Mouse (Mus musculus): ENCODE measurements around the gene Med11. TPM values are rescaled to one million over a fixed set of nuclear protein-coding genes. Genes with fewer than 3 reads are reported as not detected.

Med11 gene
- polyA plus RNA-seq, 1 experiment = 29.6 TPM

DNA sequence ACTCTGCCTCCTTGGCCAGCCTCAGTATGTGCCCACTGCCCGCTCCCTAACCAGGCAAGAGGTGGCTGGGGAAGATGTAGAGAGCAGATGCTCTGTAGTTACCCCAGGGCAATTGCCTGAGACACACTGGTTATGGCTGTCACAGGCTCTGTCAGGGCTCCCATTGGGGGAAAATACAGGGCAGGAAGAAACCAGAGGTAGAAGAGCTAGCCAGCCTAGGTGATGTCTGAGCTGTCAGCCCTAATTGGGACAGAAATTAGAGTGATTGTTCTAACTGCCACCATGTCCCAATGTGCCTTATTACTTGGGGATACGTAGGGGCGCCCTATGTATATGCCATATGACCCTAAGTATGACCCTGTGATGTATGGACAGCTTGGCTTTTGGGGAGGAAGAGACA is 17.8 kb upstream of the Med11 start:
- TF ChIP-seq POLR2AphosphoS2 (IDR thresholded peaks at IDR 0.05; ENCODE audit: insufficient read length, low read depth) = no peak
- TF ChIP-seq E2F4 (IDR thresholded peaks at IDR 0.05; ENCODE audit: insufficient read depth) = no peak
- no peak for TF ChIP-seq POLR2A (IDR thresholded peaks at IDR 0.05; ENCODE audit: insufficient read length, low read depth)
- TF ChIP-seq MAX (IDR thresholded peaks at IDR 0.05; ENCODE audit: low read depth) = no peak
- no peak for TF ChIP-seq MYOD1 (IDR thresholded peaks at IDR 0.05; ENCODE audit: control insufficient read depth in 1 of 3, insufficient read length in 2 of 3, low read depth in 2 of 3)
- TF ChIP-seq MYOG (IDR thresholded peaks at IDR 0.05; ENCODE audit: control insufficient read depth in 1 of 3, insufficient read depth in 1 of 3, insufficient read length in 2 of 3, low read depth in 2 of 3) = no peak
- TF ChIP-seq TCF12 (IDR thresholded peaks at IDR 0.05; ENCODE audit: insufficient read depth, poor library complexity, severe bottlenecking) = no peak
- no peak for TF ChIP-seq TCF3 (IDR thresholded peaks at IDR 0.05; ENCODE audit: insufficient read length, low read depth)
- no peak for TF ChIP-seq REST (IDR thresholded peaks at IDR 0.05; ENCODE audit: insufficient read depth, insufficient read length)
- no peak for TF ChIP-seq SRF (IDR thresholded peaks at IDR 0.05; ENCODE audit: control insufficient read depth, insufficient read length, low read depth)
- no peak for TF ChIP-seq USF1 (IDR thresholded peaks at IDR 0.05; ENCODE audit: low read depth)
- no peak for TF ChIP-seq CEBPB (IDR thresholded peaks at IDR 0.05; ENCODE audit: insufficient read depth, poor library complexity, severe bottlenecking)
- peaks cover 13% of the 10 kb centered on the region for H3K79me2 ChIP-seq (ENCODE audit: control insufficient read depth, insufficient read depth)
- H3K4me3 ChIP-seq = peak overlapping the region; percentile 45
- H3ac ChIP-seq (ENCODE audit: control insufficient read depth, insufficient read length) = no peak overlapping the region
- peak overlapping the region; percentile 78 for H3K4me2 ChIP-seq (ENCODE audit: low read depth)
- H3K36me3 ChIP-seq (ENCODE audit: control insufficient read depth, insufficient read depth) = peaks cover 3% of the 10 kb centered on the region
- H3K27me3 ChIP-seq (ENCODE audit: control insufficient read depth, insufficient read depth, insufficient read length) = no peaks in the 10 kb centered on the region

DNA sequence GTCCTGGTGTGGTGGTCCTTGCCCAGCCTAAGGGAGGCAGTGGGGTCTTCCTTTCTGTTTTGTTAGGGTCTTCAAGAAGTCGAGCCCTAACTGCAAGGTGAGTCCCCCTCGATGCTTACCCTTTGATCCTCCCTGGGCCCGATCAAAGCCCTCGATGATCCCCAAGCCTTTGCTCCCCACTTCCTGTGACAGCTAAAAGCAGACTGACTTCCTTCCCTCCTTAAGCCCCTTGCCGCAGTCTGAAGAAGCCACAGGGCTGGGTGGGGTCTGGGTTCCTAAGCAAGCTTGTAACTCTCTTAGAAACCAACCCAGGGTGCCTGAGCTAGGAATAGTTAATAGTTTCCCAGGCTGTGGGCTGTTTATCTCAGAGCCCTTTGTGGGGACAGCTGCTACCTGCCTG is 16.2 kb upstream of the Med11 start:
- Histone ChIP-seq H3K27me3 (ENCODE audit: control insufficient read depth, insufficient read depth, insufficient read length) (no peaks in the 10 kb centered on the region), H3K79me2 (ENCODE audit: control insufficient read depth, insufficient read depth) (peaks cover 13% of the 10 kb centered on the region), H3ac (ENCODE audit: control insufficient read depth, insufficient read length) (no peak overlapping the region), H3K4me2 (ENCODE audit: low read depth) (no peak overlapping the region), H3K4me3 (no peak overlapping the region), H3K36me3 (ENCODE audit: control insufficient read depth, insufficient read depth) (peaks cover 3% of the 10 kb centered on the region)
- TF ChIP-seq MYOG (IDR thresholded peaks at IDR 0.05; ENCODE audit: control insufficient read depth in 1 of 3, insufficient read depth in 1 of 3, insufficient read length in 2 of 3, low read depth in 2 of 3) (no peak), POLR2AphosphoS2 (IDR thresholded peaks at IDR 0.05; ENCODE audit: insufficient read length, low read depth) (no peak), TCF3 (IDR thresholded peaks at IDR 0.05; ENCODE audit: insufficient read length, low read depth) (no peak), REST (IDR thresholded peaks at IDR 0.05; ENCODE audit: insufficient read depth, insufficient read length) (no peak), MYOD1 (IDR thresholded peaks at IDR 0.05; ENCODE audit: control insufficient read depth in 1 of 3, insufficient read length in 2 of 3, low read depth in 2 of 3) (no peak), MAX (IDR thresholded peaks at IDR 0.05; ENCODE audit: low read depth) (no peak), USF1 (IDR thresholded peaks at IDR 0.05; ENCODE audit: low read depth) (no peak), TCF12 (IDR thresholded peaks at IDR 0.05; ENCODE audit: insufficient read depth, poor library complexity, severe bottlenecking) (no peak), CEBPB (IDR thresholded peaks at IDR 0.05; ENCODE audit: insufficient read depth, poor library complexity, severe bottlenecking) (no peak), POLR2A (IDR thresholded peaks at IDR 0.05; ENCODE audit: insufficient read length, low read depth) (no peak), E2F4 (IDR thresholded peaks at IDR 0.05; ENCODE audit: insufficient read depth) (no peak)

DNA sequence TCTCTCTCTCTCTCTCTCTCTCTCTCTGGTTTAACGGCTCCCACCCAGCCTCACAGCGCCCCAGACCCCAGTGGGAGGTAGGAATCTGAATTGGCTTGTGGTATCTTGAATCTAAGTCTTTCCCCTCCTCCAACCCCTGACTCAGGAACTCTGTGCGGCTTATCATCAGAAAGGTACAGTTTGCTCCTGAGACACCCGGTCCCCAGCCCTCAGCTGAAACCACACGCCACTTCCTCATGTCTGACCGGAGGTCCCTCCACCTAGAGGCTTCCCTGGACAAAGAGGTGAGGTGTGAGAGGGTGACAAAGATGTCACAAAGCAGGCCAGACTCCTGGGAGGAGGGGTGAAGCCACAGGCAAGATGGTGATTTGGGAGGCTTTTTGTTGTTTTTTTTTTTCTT is 14.3 kb upstream of the Med11 start:
- Histone ChIP-seq H3ac (ENCODE audit: control insufficient read depth, insufficient read length) (no peak overlapping the region), H3K27me3 (ENCODE audit: control insufficient read depth, insufficient read depth, insufficient read length) (no peaks in the 10 kb centered on the region), H3K4me2 (ENCODE audit: low read depth) (no peak overlapping the region), H3K36me3 (ENCODE audit: control insufficient read depth, insufficient read depth) (peaks cover 7% of the 10 kb centered on the region), H3K4me3 (no peak overlapping the region), H3K79me2 (ENCODE audit: control insufficient read depth, insufficient read depth) (peaks cover 13% of the 10 kb centered on the region)
- no peak for TF ChIP-seq POLR2AphosphoS2 (IDR thresholded peaks at IDR 0.05; ENCODE audit: insufficient read length, low read depth)
- no peak for TF ChIP-seq E2F4 (IDR thresholded peaks at IDR 0.05; ENCODE audit: insufficient read depth)
- no peak for TF ChIP-seq MAX (IDR thresholded peaks at IDR 0.05; ENCODE audit: low read depth)
- TF ChIP-seq MYOD1 (IDR thresholded peaks at IDR 0.05; ENCODE audit: control insufficient read depth in 1 of 3, insufficient read length in 2 of 3, low read depth in 2 of 3) = no peak
- no peak for TF ChIP-seq SRF (IDR thresholded peaks at IDR 0.05; ENCODE audit: control insufficient read depth, insufficient read length, low read depth)
- no peak for TF ChIP-seq TCF3 (IDR thresholded peaks at IDR 0.05; ENCODE audit: insufficient read length, low read depth)
- no peak for TF ChIP-seq USF1 (IDR thresholded peaks at IDR 0.05; ENCODE audit: low read depth)
- no peak for TF ChIP-seq POLR2A (IDR thresholded peaks at IDR 0.05; ENCODE audit: insufficient read length, low read depth)
- no peak for TF ChIP-seq REST (IDR thresholded peaks at IDR 0.05; ENCODE audit: insufficient read depth, insufficient read length)
- TF ChIP-seq MYOG (IDR thresholded peaks at IDR 0.05; ENCODE audit: control insufficient read depth in 1 of 3, insufficient read depth in 1 of 3, insufficient read length in 2 of 3, low read depth in 2 of 3) = no peak
- no peak for TF ChIP-seq TCF12 (IDR thresholded peaks at IDR 0.05; ENCODE audit: insufficient read depth, poor library complexity, severe bottlenecking)
- no peak for TF ChIP-seq CEBPB (IDR thresholded peaks at IDR 0.05; ENCODE audit: insufficient read depth, poor library complexity, severe bottlenecking)

DNA sequence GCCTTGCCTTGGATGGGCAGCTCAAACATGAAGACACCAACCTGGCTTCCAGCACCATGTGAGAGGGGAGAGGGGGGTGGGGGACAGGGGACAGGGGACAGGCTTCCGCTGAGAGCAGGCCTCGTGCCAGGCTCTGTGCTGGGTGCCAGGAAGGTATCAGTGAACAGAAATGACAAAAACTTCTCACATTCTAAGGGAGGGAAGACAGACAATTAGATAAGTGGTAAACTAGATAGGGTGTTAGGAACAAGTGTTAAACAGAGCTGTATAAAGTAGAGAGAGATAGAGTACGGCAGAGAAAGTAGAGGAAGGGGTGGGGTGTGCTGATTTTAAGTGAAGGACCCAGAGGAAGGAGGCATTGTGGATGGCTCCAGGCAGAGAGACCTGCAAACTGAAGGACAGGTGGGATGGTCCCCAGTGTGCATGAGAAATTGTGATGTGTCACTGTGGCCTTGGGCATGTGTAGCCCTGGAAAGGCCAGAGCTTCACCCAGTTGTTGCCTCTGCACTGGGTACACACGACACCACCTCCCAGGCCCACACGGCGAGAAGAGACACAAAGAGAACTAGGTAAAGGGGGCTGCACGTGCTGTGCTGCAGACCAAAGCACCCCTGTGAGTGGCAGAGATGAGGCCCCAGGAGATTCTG is 12.9 kb upstream of the Med11 start:
- peaks cover 7% of the 10 kb centered on the region for H3K36me3 ChIP-seq (ENCODE audit: control insufficient read depth, insufficient read depth)

More for the DNA sequence above, 12.9 kb upstream of the Med11 start:
- Histone ChIP-seq H3K4me3 (no peak overlapping the region), H3ac (ENCODE audit: control insufficient read depth, insufficient read length) (no peak overlapping the region), H3K27me3 (ENCODE audit: control insufficient read depth, insufficient read depth, insufficient read length) (no peaks in the 10 kb centered on the region), H3K79me2 (ENCODE audit: control insufficient read depth, insufficient read depth) (peaks cover 4% of the 10 kb centered on the region), H3K4me2 (ENCODE audit: low read depth) (no peak overlapping the region)
- TF ChIP-seq TCF3 (IDR thresholded peaks at IDR 0.05; ENCODE audit: insufficient read length, low read depth) (no peak), POLR2A (IDR thresholded peaks at IDR 0.05; ENCODE audit: insufficient read length, low read depth) (no peak), POLR2AphosphoS2 (IDR thresholded peaks at IDR 0.05; ENCODE audit: insufficient read length, low read depth) (no peak), TCF12 (IDR thresholded peaks at IDR 0.05; ENCODE audit: insufficient read depth, poor library complexity, severe bottlenecking) (no peak), SRF (IDR thresholded peaks at IDR 0.05; ENCODE audit: control insufficient read depth, insufficient read length, low read depth) (no peak), MYOG (IDR thresholded peaks at IDR 0.05; ENCODE audit: control insufficient read depth in 1 of 3, insufficient read depth in 1 of 3, insufficient read length in 2 of 3, low read depth in 2 of 3) (no peak), USF1 (IDR thresholded peaks at IDR 0.05; ENCODE audit: low read depth) (no peak), REST (IDR thresholded peaks at IDR 0.05; ENCODE audit: insufficient read depth, insufficient read length) (no peak), E2F4 (IDR thresholded peaks at IDR 0.05; ENCODE audit: insufficient read depth) (no peak), MAX (IDR thresholded peaks at IDR 0.05; ENCODE audit: low read depth) (no peak), MYOD1 (IDR thresholded peaks at IDR 0.05; ENCODE audit: control insufficient read depth in 1 of 3, insufficient read length in 2 of 3, low read depth in 2 of 3) (no peak), CEBPB (IDR thresholded peaks at IDR 0.05; ENCODE audit: insufficient read depth, poor library complexity, severe bottlenecking) (no peak)
